Mouse (Mus musculus): ENCODE measurements around the gene Psma6. TPM values are rescaled to one million over a fixed set of nuclear protein-coding genes. Genes with fewer than 3 reads are reported as not detected.

Gene Psma6
- total and polyA plus RNA-seq, 3 experiments, result 255 to 309 TPM; not detected in 1

DNA sequence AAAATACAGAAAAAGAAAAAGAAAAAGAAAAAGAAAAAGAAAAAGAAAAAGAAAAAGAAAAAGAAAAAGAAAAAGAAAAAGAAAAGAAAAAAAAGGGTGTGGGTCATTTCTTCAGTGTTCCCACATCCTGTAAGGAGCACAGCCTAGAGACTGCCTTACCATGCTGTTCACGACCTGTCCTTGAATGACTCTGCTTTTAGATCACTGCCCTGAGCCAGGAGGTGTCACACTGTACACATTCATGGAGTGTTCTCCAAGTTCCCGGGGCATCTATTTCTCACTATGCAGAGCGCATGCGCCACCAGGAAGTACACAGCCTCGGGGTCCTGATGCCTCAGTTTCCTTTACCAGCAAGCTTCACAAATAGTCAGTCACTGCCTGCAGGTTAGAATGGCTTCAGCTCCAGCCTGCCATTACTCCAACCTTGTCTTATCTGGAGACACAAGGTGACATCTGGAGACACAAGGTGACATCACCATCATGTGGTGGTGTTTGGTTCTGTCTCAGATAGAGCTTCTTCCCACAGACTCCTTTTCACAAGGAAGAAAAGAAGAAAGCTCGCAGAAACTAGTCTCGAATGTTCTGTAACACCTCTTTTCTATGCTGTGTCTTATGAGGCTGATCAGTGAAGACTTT lies 48.4 kb downstream of the Psma6 start:
- no peaks in the 10 kb centered on the region for H3K79me2 ChIP-seq (ENCODE audit: control insufficient read depth, insufficient read depth, low read length, poor library complexity)
- H3K36me3 ChIP-seq (ENCODE audit: control insufficient read depth in 1 of 2, insufficient read depth in 2 of 2, low read length in 2 of 2), result no peaks in the 10 kb centered on the region; a peak in 1 of 4 replicates
- H3K4me3 ChIP-seq (ENCODE audit: control insufficient read depth in 1 of 2, insufficient read depth in 1 of 2, low read depth in 2 of 2, low read length in 2 of 2), result no peak overlapping the region
- DNase-seq (ENCODE audit: low read depth, low spot score), result peak; percentile 39
- H3K27me3 ChIP-seq (ENCODE audit: control insufficient read depth in 1 of 2, insufficient read depth in 2 of 2, low read length in 2 of 2), result no peaks in the 10 kb centered on the region
- H3K9ac ChIP-seq (ENCODE audit: control insufficient read depth, low read depth, low read length, poor library complexity, severe bottlenecking), result no peak overlapping the region
- H3K4me1 ChIP-seq (ENCODE audit: control insufficient read depth in 1 of 2, insufficient read depth in 2 of 2, low read length in 2 of 2), result peaks cover 2 to 5% of the 10 kb centered on the region in 2 experiments; a peak in 3 of 4 replicates
- no peaks in the 10 kb centered on the region for H3K9me3 ChIP-seq (replicated peaks; ENCODE audit: insufficient read depth, low read length)
- TF ChIP-seq ELF1 (IDR thresholded peaks at IDR 0.05; ENCODE audit: low read depth, low read length) (no peak), MYC (IDR thresholded peaks at IDR 0.05; ENCODE audit: low read depth, low read length) (no peak), POLR2AphosphoS5 (IDR thresholded peaks at IDR 0.05; ENCODE audit: borderline replicate concordance, low read depth, low read length) (no peak), POLR2A (IDR thresholded peaks at IDR 0.05; ENCODE audit: control insufficient read depth in 1 of 2, insufficient read depth in 1 of 2, low read depth in 1 of 2, low read length in 2 of 2, poor library complexity in 1 of 2) (no peak), SMC3 (IDR thresholded peaks at IDR 0.05; ENCODE audit: low read depth, low read length) (0 out of 2 replicates have a peak, but pooled peaks have one; percentile 6), TAL1 (IDR thresholded peaks at IDR 0.05; ENCODE audit: low read length) (peak; percentile 15; the same call in 1 of the 2 replicates), ETS1 (IDR thresholded peaks at IDR 0.05; ENCODE audit: low read depth, low read length) (peak; percentile 50), GATA1 (IDR thresholded peaks at IDR 0.05; ENCODE audit: low read depth, low read length) (0 out of 2 replicates have a peak, but pooled peaks have one; percentile 10), SIN3A (IDR thresholded peaks at IDR 0.05; ENCODE audit: low read length) (no peak), POLR2AphosphoS2 (IDR thresholded peaks at IDR 0.05; ENCODE audit: low read length) (no peak), UBTF (IDR thresholded peaks at IDR 0.05; ENCODE audit: borderline replicate concordance, insufficient read depth, low read depth, low read length) (no peak), MAZ (IDR thresholded peaks at IDR 0.05; ENCODE audit: low read depth, low read length) (no peak), KAT2A (conservative IDR thresholded peaks at IDR 0.05; ENCODE audit: low read depth, low read length) (no peak), TCF12 (IDR thresholded peaks at IDR 0.05; ENCODE audit: low read depth, low read length) (0 out of 2 replicates have a peak, but pooled peaks have one; percentile 22), MYB (IDR thresholded peaks at IDR 0.05; ENCODE audit: low read depth, low read length) (no peak), ZKSCAN1 (IDR thresholded peaks at IDR 0.05; ENCODE audit: low read depth, low read length) (no peak), MEF2A (IDR thresholded peaks at IDR 0.05; ENCODE audit: extremely low read depth, insufficient replicate concordance, low read depth, low read length, poor library complexity, severe bottlenecking) (no peak), MAFK (IDR thresholded peaks at IDR 0.05; ENCODE audit: borderline replicate concordance, low read depth, low read length) (no peak), MXI1 (IDR thresholded peaks at IDR 0.05; ENCODE audit: low read depth, low read length) (no peak), RAD21 (IDR thresholded peaks at IDR 0.05; ENCODE audit: low read depth, low read length) (peak; percentile 4)
- H3K27ac ChIP-seq (ENCODE audit: control insufficient read depth, low read depth, low read length), result no peak overlapping the region

DNA sequence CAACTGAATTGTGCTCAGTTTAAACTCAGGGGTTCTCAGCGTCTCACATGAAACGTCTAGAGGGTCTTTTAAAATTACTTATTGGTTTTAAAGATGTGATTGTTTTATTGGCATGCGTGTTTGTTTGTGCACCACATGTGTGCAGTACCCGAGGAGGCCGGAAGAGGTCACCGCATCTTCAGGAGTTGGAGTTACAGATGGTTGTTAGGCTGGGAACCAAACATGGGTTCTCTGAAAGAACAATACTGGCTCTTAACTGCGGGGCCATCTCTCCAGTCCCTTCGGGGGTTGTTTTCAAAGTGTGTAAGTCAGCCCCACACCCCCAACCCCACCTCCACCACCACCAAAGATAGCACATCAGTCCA lies 48.9 kb downstream of the Psma6 start:
- H3K4me1 ChIP-seq (ENCODE audit: control insufficient read depth in 1 of 2, insufficient read depth in 2 of 2, low read length in 2 of 2), result peaks cover 2 to 5% of the 10 kb centered on the region in 2 experiments; a peak in 3 of 4 replicates
- TF ChIP-seq MEF2A (IDR thresholded peaks at IDR 0.05; ENCODE audit: extremely low read depth, insufficient replicate concordance, low read depth, low read length, poor library complexity, severe bottlenecking) (no peak), CTCF (IDR thresholded peaks at IDR 0.05 in 2 of 3, conservative IDR thresholded peaks at IDR 0.05 in 1 of 3; ENCODE audit: control insufficient read depth in 1 of 3, insufficient read depth in 1 of 3, low read depth in 2 of 3, low read length in 3 of 3, poor library complexity in 1 of 3, severe bottlenecking in 1 of 3) (peak in 1 of 3 experiments; percentile 12; a peak in 1 of 6 replicates), USF2 (IDR thresholded peaks at IDR 0.05; ENCODE audit: borderline replicate concordance in 1 of 2, insufficient read depth in 1 of 2, low read depth in 1 of 2, low read length in 2 of 2) (no peak)

More for the DNA sequence above, 48.9 kb downstream of the Psma6 start:
- no peaks in the 10 kb centered on the region for H3K79me2 ChIP-seq (ENCODE audit: control insufficient read depth, insufficient read depth, low read length, poor library complexity)
- H3K9ac ChIP-seq (ENCODE audit: control insufficient read depth, low read depth, low read length, poor library complexity, severe bottlenecking), result no peak overlapping the region
- DNase-seq (ENCODE audit: low read depth, low spot score), result no peak
- no peak overlapping the region for H3K4me3 ChIP-seq (ENCODE audit: control insufficient read depth in 1 of 2, insufficient read depth in 1 of 2, low read depth in 2 of 2, low read length in 2 of 2)
- no peaks in the 10 kb centered on the region for H3K27me3 ChIP-seq (ENCODE audit: control insufficient read depth in 1 of 2, insufficient read depth in 2 of 2, low read length in 2 of 2)
- no peak overlapping the region for H3K27ac ChIP-seq (ENCODE audit: control insufficient read depth, low read depth, low read length)
- H3K36me3 ChIP-seq (ENCODE audit: control insufficient read depth in 1 of 2, insufficient read depth in 2 of 2, low read length in 2 of 2), result peaks cover 0 to 2% of the 10 kb centered on the region in 2 experiments; a peak in 1 of 4 replicates
- no peaks in the 10 kb centered on the region for H3K9me3 ChIP-seq (replicated peaks; ENCODE audit: insufficient read depth, low read length)

All from MEL (cell line).